Mouse (Mus musculus): Measurements from ENCODE around the gene Prkaca.

- no peak for TF ChIP-seq EP300 (IDR thresholded peaks at IDR 0.05; ENCODE audit: low read depth in 1 of 2, low read length in 2 of 2)
- TF ChIP-seq CHD1 (IDR thresholded peaks at IDR 0.05; ENCODE audit: low read depth, low read length) = no peak
- no peak for TF ChIP-seq CTCF (IDR thresholded peaks at IDR 0.05 in 2 of 3, conservative IDR thresholded peaks at IDR 0.05 in 1 of 3; ENCODE audit: control insufficient read depth in 1 of 3, insufficient read depth in 1 of 3, low read depth in 2 of 3, low read length in 3 of 3, poor library complexity in 1 of 3, severe bottlenecking in 1 of 3)
- TF ChIP-seq HCFC1 (IDR thresholded peaks at IDR 0.05; ENCODE audit: low read depth, low read length) = no peak
- no peak for TF ChIP-seq GATA1 (IDR thresholded peaks at IDR 0.05; ENCODE audit: low read depth, low read length)
- no peak for TF ChIP-seq POLR2A (IDR thresholded peaks at IDR 0.05; ENCODE audit: control insufficient read depth in 1 of 2, insufficient read depth in 1 of 2, low read depth in 1 of 2, low read length in 2 of 2, poor library complexity in 1 of 2)
- TF ChIP-seq JUND (IDR thresholded peaks at IDR 0.05; ENCODE audit: low read depth, low read length) = no peak
- no peak for TF ChIP-seq ZMIZ1 (IDR thresholded peaks at IDR 0.05; ENCODE audit: low read depth, low read length)
- TF ChIP-seq CHD2 (IDR thresholded peaks at IDR 0.05; ENCODE audit: low read length) = no peak
- TF ChIP-seq USF1 (IDR thresholded peaks at IDR 0.05; ENCODE audit: low read depth, low read length) = no peak
- no peak for TF ChIP-seq MEF2A (IDR thresholded peaks at IDR 0.05; ENCODE audit: extremely low read depth, insufficient replicate concordance, low read depth, low read length, poor library complexity, severe bottlenecking)
Measured at GRCm38 (mm10) chr8:83999057-83999705, 26.4 kb downstream of the Prkaca start.

Data from MEL (cell line).